ENCODE assay signal across 14 mouse cellular contexts in genomic region chr16:32508035-32508434, GRCm38 (mm10). TPM values are rescaled to one million over a fixed set of nuclear protein-coding genes. Genes with fewer than 3 reads are reported as not detected.
DNase-seq lines count a peak whose midpoint lies in the region; ATAC-seq and TF ChIP-seq lines count a peak whose summit lies in the region.
"Had no signal": no experiment of that assay in that cellular context is flagged by ENCODE, and none has a peak within 500 bp of the region (broad histone marks: within the 10 kb centered on the region; RNA-seq: fewer than 3 reads in every experiment).

No protein-coding gene starts in this region.

- no peak for DNase-seq in heart, adult 2 months
- DNase-seq in midbrain, embryonic 10.5 days (ENCODE audit: low spot score), result no peak
- DNase-seq in ovary, postnatal 14 days (ENCODE audit: low spot score), result no peak

- ATAC-seq in heart, embryonic 11.5 days (replicated peaks; ENCODE audit: insufficient number of reproducible peaks, low FRiP score, low TSS enrichment), result no peak
- no peak for ATAC-seq in midbrain, embryonic 16.5 days
- no peak for ATAC-seq in intestine, embryonic 16.5 days
- ATAC-seq in stomach, embryonic 15.5 days (ENCODE audit: insufficient read depth, low FRiP score, low read depth), result no peak
- ATAC-seq in CD4-positive, CD25-positive, alpha-beta regulatory T cell, adult 4 months, result no peak

- H3K9ac ChIP-seq in heart, embryonic 11.5 days (ENCODE audit: low read depth, low read length), result no peak overlapping the region
- no peak overlapping the region for H3K9ac ChIP-seq in heart, adult 2 months (ENCODE audit: low read depth, low read length)
- no peak overlapping the region for H3K9ac ChIP-seq in midbrain, embryonic 16.5 days (ENCODE audit: low read depth, low read length)
- no peak overlapping the region for H3K9ac ChIP-seq in intestine, embryonic 16.5 days (ENCODE audit: low read depth, low read length)
- H3K9ac ChIP-seq in stomach, embryonic 15.5 days, result no peak overlapping the region
- H3K9ac ChIP-seq: hindbrain, embryonic 12.5 days; neural tube, embryonic 15.5 days had no signal

- H3K27me3 ChIP-seq in heart, embryonic 11.5 days (ENCODE audit: control insufficient read depth, insufficient read depth, low read length), result peaks cover 4% of the 10 kb centered on the region; the same call in 1 of the 2 replicates
- no peaks in the 10 kb centered on the region for H3K27me3 ChIP-seq in heart, adult 2 months (ENCODE audit: control insufficient read depth, insufficient read depth, low read length)
- H3K27me3 ChIP-seq in midbrain, embryonic 10.5 days (ENCODE audit: low read depth, poor library complexity, severe bottlenecking), result no peaks in the 10 kb centered on the region
- no peaks in the 10 kb centered on the region for H3K27me3 ChIP-seq in midbrain, embryonic 16.5 days (ENCODE audit: control insufficient read depth, insufficient read depth, low read depth, low read length)
- H3K27me3 ChIP-seq in intestine, embryonic 16.5 days (replicated peaks; ENCODE audit: control insufficient read depth, insufficient read depth, low read length), result no peaks in the 10 kb centered on the region
- no peaks in the 10 kb centered on the region for H3K27me3 ChIP-seq in stomach, embryonic 15.5 days (replicated peaks)
- H3K27me3 ChIP-seq: hindbrain, embryonic 12.5 days had no signal

- no peak for TF ChIP-seq CTCF in heart, adult 2 months (IDR thresholded peaks at IDR 0.05)

- H3K27ac ChIP-seq in heart, embryonic 11.5 days (ENCODE audit: low read depth, low read length), result peak overlapping the region; percentile 94
- H3K27ac ChIP-seq in heart, adult 2 months, result no peak overlapping the region
- H3K27ac ChIP-seq in midbrain, embryonic 10.5 days (replicated peaks), result peak overlapping the region; percentile 53; the same call in 1 of the 2 replicates
- no peak overlapping the region for H3K27ac ChIP-seq in midbrain, embryonic 16.5 days (ENCODE audit: low read length)
- H3K27ac ChIP-seq in intestine, embryonic 16.5 days (ENCODE audit: low read length), result peak overlapping the region; percentile 90; the same call in 1 of the 2 replicates
- H3K27ac ChIP-seq in stomach, embryonic 15.5 days, result peak overlapping the region; percentile 85
- H3K27ac ChIP-seq: hindbrain, embryonic 12.5 days; neural tube, embryonic 15.5 days had no signal

- no peak for TF ChIP-seq POLR2A in heart, adult 2 months (IDR thresholded peaks at IDR 0.05; ENCODE audit: insufficient read depth, low read depth, low read length)

- intact Hi-C loops in heart, adult 2 months (cut with DNase I), result loop anchor here (2.0 to 5.0 kb wide), 2 partner anchors 44 to 101 kb away; partner anchors contain the start of gene Tfrc

- peak overlapping the region; percentile 47 for H3K4me2 ChIP-seq in heart, embryonic 11.5 days
- H3K4me2 ChIP-seq in midbrain, embryonic 16.5 days (ENCODE audit: low read length), result no peak overlapping the region
- H3K4me2 ChIP-seq in intestine, embryonic 16.5 days (ENCODE audit: low read depth, low read length), result no peak overlapping the region; the same call in 1 of the 2 replicates
- H3K4me2 ChIP-seq in stomach, embryonic 15.5 days, result no peak overlapping the region
- H3K4me2 ChIP-seq: hindbrain, embryonic 12.5 days; neural tube, embryonic 15.5 days had no signal

- H3K4me1 ChIP-seq in heart, embryonic 11.5 days (ENCODE audit: control insufficient read depth, insufficient read depth, low read length), result peaks cover 30% of the 10 kb centered on the region
- H3K4me1 ChIP-seq in heart, adult 2 months (ENCODE audit: control insufficient read depth, insufficient read depth, low read length), result no peaks in the 10 kb centered on the region; the same call in 1 of the 2 replicates
- peaks cover 33% of the 10 kb centered on the region for H3K4me1 ChIP-seq in midbrain, embryonic 10.5 days
- H3K4me1 ChIP-seq in midbrain, embryonic 16.5 days (ENCODE audit: control insufficient read depth, insufficient read depth, low read length), result peaks cover 2% of the 10 kb centered on the region; the same call in 1 of the 2 replicates
- peaks cover 39% of the 10 kb centered on the region for H3K4me1 ChIP-seq in intestine, embryonic 16.5 days (ENCODE audit: control insufficient read depth, insufficient read depth, low read length)
- H3K4me1 ChIP-seq in stomach, embryonic 15.5 days, result peaks cover 5% of the 10 kb centered on the region

- no peaks in the 10 kb centered on the region for H3K36me3 ChIP-seq in heart, embryonic 11.5 days (ENCODE audit: control insufficient read depth, insufficient read depth, low read length)
- H3K36me3 ChIP-seq in heart, adult 2 months (ENCODE audit: control insufficient read depth, insufficient read depth, low read length), result no peaks in the 10 kb centered on the region
- no peaks in the 10 kb centered on the region for H3K36me3 ChIP-seq in midbrain, embryonic 10.5 days
- no peaks in the 10 kb centered on the region for H3K36me3 ChIP-seq in midbrain, embryonic 16.5 days (ENCODE audit: control insufficient read depth, insufficient read depth, low read length)
- H3K36me3 ChIP-seq in intestine, embryonic 16.5 days (ENCODE audit: control insufficient read depth, insufficient read depth, low read length), result no peaks in the 10 kb centered on the region
- no peaks in the 10 kb centered on the region for H3K36me3 ChIP-seq in stomach, embryonic 15.5 days
- H3K36me3 ChIP-seq: hindbrain, embryonic 12.5 days; neural tube, embryonic 15.5 days had no signal

- no peak overlapping the region for H3K4me3 ChIP-seq in heart, embryonic 11.5 days (ENCODE audit: low read depth, low read length)
- H3K4me3 ChIP-seq in heart, adult 2 months, result no peak overlapping the region
- no peak overlapping the region for H3K4me3 ChIP-seq in midbrain, embryonic 10.5 days
- no peak overlapping the region for H3K4me3 ChIP-seq in midbrain, embryonic 16.5 days (ENCODE audit: low read depth, low read length)
- no peak overlapping the region for H3K4me3 ChIP-seq in intestine, embryonic 16.5 days (ENCODE audit: low read length)
- no peak overlapping the region for H3K4me3 ChIP-seq in stomach, embryonic 15.5 days (replicated peaks)
- H3K4me3 ChIP-seq: hindbrain, embryonic 12.5 days; neural tube, embryonic 15.5 days had no signal

- WGBS in heart, embryonic 11.5 days (ENCODE audit: insufficient replicate concordance), result 72% methylated on average over 5 of the region's 5 CpGs
- WGBS in heart, adult 2 months, result 80% methylated on average over 5 of the region's 5 CpGs
- WGBS in midbrain, embryonic 10.5 days, result 85% methylated on average over 5 of the region's 5 CpGs
- WGBS in midbrain, embryonic 16.5 days, result 92% methylated on average over 5 of the region's 5 CpGs
- 76% methylated on average over 5 of the region's 5 CpGs for WGBS in intestine, embryonic 16.5 days
- WGBS in stomach, embryonic 15.5 days, result 77% methylated on average over 5 of the region's 5 CpGs

- no peak for TF ChIP-seq EP300 in heart, adult 2 months (IDR thresholded peaks at IDR 0.05; ENCODE audit: insufficient read depth, low read depth, low read length)

- H3K79me2 ChIP-seq in heart, adult 2 months (replicated peaks; ENCODE audit: control insufficient read depth, insufficient read depth, low read length), result no peaks in the 10 kb centered on the region

- H3K9me3 ChIP-seq in heart, embryonic 11.5 days (replicated peaks; ENCODE audit: control insufficient read depth, low read length), result no peaks in the 10 kb centered on the region
- no peaks in the 10 kb centered on the region for H3K9me3 ChIP-seq in midbrain, embryonic 10.5 days (replicated peaks)
- H3K9me3 ChIP-seq in midbrain, embryonic 16.5 days (replicated peaks; ENCODE audit: control insufficient read depth, low read length, poor library complexity, severe bottlenecking), result no peaks in the 10 kb centered on the region
- no peaks in the 10 kb centered on the region for H3K9me3 ChIP-seq in intestine, embryonic 16.5 days (ENCODE audit: control insufficient read depth, low read length)
- no peaks in the 10 kb centered on the region for H3K9me3 ChIP-seq in stomach, embryonic 15.5 days
- H3K9me3 ChIP-seq: hindbrain, embryonic 12.5 days; neural tube, embryonic 15.5 days had no signal

RNA-seq across cellular contexts. Expression of gene Zdhhc19, which starts 12.0 kb away (rescaled TPM):
- polyA plus RNA-seq in heart, embryonic 11.5 days (2014; fragmentation: Nextera tagmentation; extraction: Ambion mirVana), result 0.27 TPM in 1 of 2 replicates, not detected in the other
- not detected for total RNA-seq in heart, adult 2 months (2021)
- polyA plus RNA-seq in heart, adult 2 months (2012; rRNA removed), result not detected in 2 replicates
- polyA plus RNA-seq in midbrain, embryonic 10.5 days (2016; fragmentation: Nextera tagmentation; extraction: Ambion mirVana), result not detected in 2 replicates
- polyA plus RNA-seq in midbrain, embryonic 16.5 days (2015; fragmentation: Nextera tagmentation; extraction: Ambion mirVana), result 0.26 TPM in 1 of 2 replicates, not detected in the other
- 2.1 and 3.0 TPM in 2 replicates for polyA plus RNA-seq in intestine, embryonic 16.5 days (2015; fragmentation: Nextera tagmentation; extraction: Ambion mirVana)
- polyA plus RNA-seq in stomach, embryonic 15.5 days (2015; fragmentation: Nextera tagmentation; extraction: Ambion mirVana), result 0.21 and 0.22 TPM in 2 replicates
- not detected for polyA plus RNA-seq in CD4-positive, CD25-positive, alpha-beta regulatory T cell, adult 4 months (2017; shearing (Covaris generic))
- total RNA-seq: adrenal gland, postnatal 25 days; layer of hippocampus, postnatal 25 days; left cerebral cortex, postnatal 4 days had no signal
- polyA plus RNA-seq: hindbrain, embryonic 12.5 days; lung, adult 2 months; neural tube, embryonic 15.5 days had no signal

RNA-seq across cellular contexts. Expression of gene Slc51a, which starts 20.4 kb away (rescaled TPM):
- 3.2 and 3.8 TPM in 2 replicates for polyA plus RNA-seq in heart, embryonic 11.5 days (2014; fragmentation: Nextera tagmentation; extraction: Ambion mirVana)
- under 1 TPM; 0.55 to 0.63 TPM for total RNA-seq in heart, adult 2 months (2021)
- polyA plus RNA-seq in heart, adult 2 months (2012; rRNA removed), result 0.64 and 1.1 TPM in 2 replicates
- polyA plus RNA-seq in midbrain, embryonic 10.5 days (2016; fragmentation: Nextera tagmentation; extraction: Ambion mirVana), result 0.16 and 0.35 TPM in 2 replicates
- polyA plus RNA-seq in midbrain, embryonic 16.5 days (2015; fragmentation: Nextera tagmentation; extraction: Ambion mirVana), result 0.08 TPM in 1 of 2 replicates, not detected in the other
- 157 and 177 TPM in 2 replicates for polyA plus RNA-seq in intestine, embryonic 16.5 days (2015; fragmentation: Nextera tagmentation; extraction: Ambion mirVana)
- polyA plus RNA-seq in stomach, embryonic 15.5 days (2015; fragmentation: Nextera tagmentation; extraction: Ambion mirVana), result 17.7 and 25.2 TPM in 2 replicates
- polyA plus RNA-seq in CD4-positive, CD25-positive, alpha-beta regulatory T cell, adult 4 months (2017; shearing (Covaris generic)), result not detected
- total RNA-seq: adrenal gland, postnatal 25 days; layer of hippocampus, postnatal 25 days; left cerebral cortex, postnatal 4 days had no signal

Comparison
In these comparisons a context has a peak if more than half of its experiments do, and no peak if none do; other contexts are left out.
1. H3K27ac ChIP-seq: peak in heart, embryonic 11.5 days (single experiment), midbrain, embryonic 10.5 days (single experiment), intestine, embryonic 16.5 days (single experiment) and stomach, embryonic 15.5 days (single experiment); none in heart, adult 2 months (single experiment) and midbrain, embryonic 16.5 days (single experiment).